Mouse (Mus musculus): ENCODE measurements around the gene Rgs7bp. TPM values are rescaled to one million over a fixed set of nuclear protein-coding genes. Genes with fewer than 3 reads are reported as not detected.

Gene Rgs7bp
- total RNA-seq, 2 experiments from 2014 or later = 150 to 153 TPM

GRCm38 (mm10) chr13:105047377-105047776 lies 7.4 kb downstream of the Rgs7bp start:
- peak overlapping the region; percentile 31; the same call in 1 of the 2 replicates for H3K4me3 ChIP-seq
- DNase-seq (ENCODE audit: low spot score in 2 of 2) = no peak
- no peak for TF ChIP-seq CTCF (conservative IDR thresholded peaks at IDR 0.05)
- peak overlapping the region; percentile 68 for H3K27ac ChIP-seq

GRCm38 (mm10) chr13:105043882-105044281 lies 10.8 kb downstream of the Rgs7bp start:
- 0 out of 2 replicates have a peak overlapping the region, but pooled peaks have one; percentile 10 for H3K27ac ChIP-seq
- H3K4me3 ChIP-seq = no peak overlapping the region
- no peak for TF ChIP-seq CTCF (conservative IDR thresholded peaks at IDR 0.05)
- no peak for DNase-seq (ENCODE audit: low spot score in 2 of 2)

GRCm38 (mm10) chr13:105038334-105038733 lies 16.4 kb downstream of the Rgs7bp start:
- peak overlapping the region; percentile 79 for H3K27ac ChIP-seq
- peak; percentile 25 for TF ChIP-seq CTCF (conservative IDR thresholded peaks at IDR 0.05)
- no peak for DNase-seq (ENCODE audit: low spot score in 2 of 2)

GRCm38 (mm10) chr13:105037816-105038215 lies 16.9 kb downstream of the Rgs7bp start:
- no peak for DNase-seq (ENCODE audit: low spot score in 2 of 2)
- peak overlapping the region; percentile 79 for H3K27ac ChIP-seq
- no peak for TF ChIP-seq CTCF (conservative IDR thresholded peaks at IDR 0.05)
- no peak overlapping the region for H3K4me3 ChIP-seq

More at GRCm38 (mm10) chr13:105038334-105038733, 16.4 kb downstream of the Rgs7bp start:
- H3K4me3 ChIP-seq = no peak overlapping the region

- Histone ChIP-seq H3K4me3 (no peak overlapping the region), H3K27ac (peak overlapping the region; percentile 46)
- no peak for TF ChIP-seq CTCF (conservative IDR thresholded peaks at IDR 0.05)
- DNase-seq (ENCODE audit: low spot score in 2 of 2) = no peak
Observed at GRCm38 (mm10) chr13:105031882-105032281, 22.8 kb downstream of the Rgs7bp start.

- H3K4me3 ChIP-seq = no peak overlapping the region
- peak overlapping the region; percentile 58 for H3K27ac ChIP-seq
- DNase-seq (ENCODE audit: low spot score in 2 of 2) = no peak
- TF ChIP-seq CTCF (conservative IDR thresholded peaks at IDR 0.05) = no peak
Observed at GRCm38 (mm10) chr13:105028276-105028675, 26.5 kb downstream of the Rgs7bp start.

GRCm38 (mm10) chr13:105016577-105016976 lies 38.2 kb downstream of the Rgs7bp start:
- H3K4me3 ChIP-seq = no peak overlapping the region
- no peak for TF ChIP-seq CTCF (conservative IDR thresholded peaks at IDR 0.05)
- peak overlapping the region; percentile 80 for H3K27ac ChIP-seq
- DNase-seq (ENCODE audit: low spot score in 2 of 2) = no peak

GRCm38 (mm10) chr13:105015710-105016404 lies 38.9 kb downstream of the Rgs7bp start:
- no peak for TF ChIP-seq CTCF (conservative IDR thresholded peaks at IDR 0.05)
- H3K4me3 ChIP-seq = no peak overlapping the region
- H3K27ac ChIP-seq = peak overlapping the region; percentile 80
- no peak for DNase-seq (ENCODE audit: low spot score in 2 of 2)

GRCm38 (mm10) chr13:105011300-105011699 lies 43.4 kb downstream of the Rgs7bp start:
- TF ChIP-seq CTCF (conservative IDR thresholded peaks at IDR 0.05) = no peak
- no peak overlapping the region for H3K4me3 ChIP-seq
- no peak overlapping the region; the same call in none of the 2 replicates for H3K27ac ChIP-seq
- DNase-seq (ENCODE audit: low spot score in 2 of 2) = no peak

- Histone ChIP-seq H3K4me3 (no peak overlapping the region), H3K27ac (no peak overlapping the region)
- no peak for TF ChIP-seq CTCF (conservative IDR thresholded peaks at IDR 0.05)
- no peak for DNase-seq (ENCODE audit: low spot score in 2 of 2)
Observed at GRCm38 (mm10) chr13:105008891-105009290, 45.8 kb downstream of the Rgs7bp start.

GRCm38 (mm10) chr13:105002831-105003157 lies 51.9 kb downstream of the Rgs7bp start:
- no peak for TF ChIP-seq CTCF (conservative IDR thresholded peaks at IDR 0.05)
- Histone ChIP-seq H3K27ac (peak overlapping the region; percentile 73), H3K4me3 (no peak overlapping the region)
- DNase-seq (ENCODE audit: low spot score in 2 of 2) = no peak

GRCm38 (mm10) chr13:105002132-105002830 lies 52.4 kb downstream of the Rgs7bp start:
- no peak overlapping the region for H3K4me3 ChIP-seq
- no peak for DNase-seq (ENCODE audit: low spot score in 2 of 2)
- H3K27ac ChIP-seq = peak overlapping the region; percentile 73
- TF ChIP-seq CTCF (conservative IDR thresholded peaks at IDR 0.05) = no peak

- DNase-seq (ENCODE audit: low spot score in 2 of 2) = no peak
- H3K4me3 ChIP-seq = no peak overlapping the region
- TF ChIP-seq CTCF (conservative IDR thresholded peaks at IDR 0.05) = no peak
- H3K27ac ChIP-seq = peak overlapping the region; percentile 73
Observed at GRCm38 (mm10) chr13:105001714-105002113, 53.0 kb downstream of the Rgs7bp start.

Data from layer of hippocampus, adult 2 months (tissue).